Mouse (Mus musculus): ENCODE results near the gene Il10rb. TPM values are rescaled to one million over a fixed set of nuclear protein-coding genes. Genes with fewer than 3 reads are reported as not detected.

Il10rb gene
- polyA plus RNA-seq, 1 experiment from 2014 or later: 6.9 TPM

DNA sequence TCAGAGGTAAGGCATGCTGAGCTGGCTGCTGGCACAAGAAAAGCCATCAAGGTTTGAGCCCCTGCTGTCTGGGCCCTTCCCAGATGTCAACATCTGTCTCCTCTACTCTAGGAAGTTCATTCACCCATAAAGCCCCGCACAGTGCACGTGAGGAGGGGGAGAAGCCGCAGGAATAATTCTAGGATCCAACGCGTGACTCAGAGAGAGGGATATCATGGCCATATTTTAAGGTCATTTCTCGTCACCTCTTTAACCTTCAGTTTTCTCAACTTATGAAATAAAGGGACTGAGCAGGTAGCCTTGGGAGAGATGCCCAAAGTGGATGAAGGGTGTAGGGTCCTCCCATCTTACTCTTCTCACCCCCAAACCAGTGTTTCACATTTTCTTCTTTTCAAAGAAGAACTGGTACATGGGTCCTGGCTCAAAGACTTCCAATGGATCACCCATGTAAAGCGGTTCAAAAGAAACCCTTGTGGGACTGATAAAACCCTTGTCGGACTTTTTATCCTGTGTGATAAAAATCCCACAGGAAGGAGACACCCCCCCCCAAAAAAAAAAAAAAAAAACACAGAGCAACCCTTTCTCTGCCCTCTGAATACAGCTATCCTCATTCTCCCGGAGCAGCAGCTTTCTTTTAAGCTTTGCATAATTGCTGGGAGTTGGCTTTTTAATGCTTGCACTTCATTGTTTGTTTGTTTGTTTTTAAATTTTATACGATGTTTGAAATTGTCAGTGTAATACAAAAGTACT, 961 bp upstream of the Il10rb start:
- H3K27ac ChIP-seq (replicated peaks): no peak overlapping the region
- peaks cover 18% of the 10 kb centered on the region for H3K36me3 ChIP-seq
- H3K4me1 ChIP-seq: peaks cover 21% of the 10 kb centered on the region
- no peak for DNase-seq (ENCODE audit: low spot score)
- peaks cover 21% of the 10 kb centered on the region; the same call in 1 of the 2 replicates for H3K27me3 ChIP-seq (ENCODE audit: low read depth, poor library complexity, severe bottlenecking)
- 76% methylated on average over 10 of the region's 10 CpGs for WGBS
- H3K4me3 ChIP-seq: no peak overlapping the region
- no peaks in the 10 kb centered on the region for H3K9me3 ChIP-seq (replicated peaks)

DNA sequence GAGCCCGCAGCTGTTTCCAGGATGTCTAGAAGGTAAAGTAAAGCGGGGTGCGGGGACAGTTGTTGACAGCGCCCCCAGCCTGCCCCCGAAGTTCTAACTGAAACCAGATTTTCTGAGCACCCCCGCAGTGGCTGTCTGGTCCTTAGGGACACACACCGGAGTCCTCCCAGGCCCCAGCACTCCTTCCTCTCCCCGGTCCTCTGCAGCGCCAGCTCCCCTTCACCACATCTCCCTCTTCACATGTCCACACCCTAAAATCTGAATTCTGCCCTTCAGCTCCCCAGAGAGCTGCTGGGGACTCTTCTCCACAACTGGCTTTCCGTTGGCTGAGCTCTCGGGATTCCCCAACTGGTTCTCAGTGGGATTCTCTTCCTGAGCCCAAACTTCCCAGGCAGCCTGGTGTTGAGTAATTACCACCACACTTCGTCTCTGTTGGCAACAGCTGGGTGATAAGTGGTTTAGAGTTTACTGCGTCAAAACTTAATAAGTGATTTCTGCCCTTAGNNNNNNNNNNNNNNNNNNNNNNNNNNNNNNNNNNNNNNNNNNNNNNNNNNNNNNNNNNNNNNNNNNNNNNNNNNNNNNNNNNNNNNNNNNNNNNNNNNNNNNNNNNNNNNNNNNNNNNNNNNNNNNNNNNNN, 739 bp downstream of the Il10rb start:
- H3K4me3 ChIP-seq: peak overlapping the region; percentile 82
- WGBS: 4% methylated on average over 13 of the region's 13 CpGs
- H3K4me1 ChIP-seq: peaks cover 21% of the 10 kb centered on the region
- DNase-seq (ENCODE audit: low spot score): peak; percentile 28
- peaks cover 18% of the 10 kb centered on the region for H3K36me3 ChIP-seq
- H3K9me3 ChIP-seq (replicated peaks): no peaks in the 10 kb centered on the region
- H3K27ac ChIP-seq (replicated peaks): peak overlapping the region; percentile 86
- H3K27me3 ChIP-seq (ENCODE audit: low read depth, poor library complexity, severe bottlenecking): peaks cover 21% of the 10 kb centered on the region; the same call in 1 of the 2 replicates

DNA sequence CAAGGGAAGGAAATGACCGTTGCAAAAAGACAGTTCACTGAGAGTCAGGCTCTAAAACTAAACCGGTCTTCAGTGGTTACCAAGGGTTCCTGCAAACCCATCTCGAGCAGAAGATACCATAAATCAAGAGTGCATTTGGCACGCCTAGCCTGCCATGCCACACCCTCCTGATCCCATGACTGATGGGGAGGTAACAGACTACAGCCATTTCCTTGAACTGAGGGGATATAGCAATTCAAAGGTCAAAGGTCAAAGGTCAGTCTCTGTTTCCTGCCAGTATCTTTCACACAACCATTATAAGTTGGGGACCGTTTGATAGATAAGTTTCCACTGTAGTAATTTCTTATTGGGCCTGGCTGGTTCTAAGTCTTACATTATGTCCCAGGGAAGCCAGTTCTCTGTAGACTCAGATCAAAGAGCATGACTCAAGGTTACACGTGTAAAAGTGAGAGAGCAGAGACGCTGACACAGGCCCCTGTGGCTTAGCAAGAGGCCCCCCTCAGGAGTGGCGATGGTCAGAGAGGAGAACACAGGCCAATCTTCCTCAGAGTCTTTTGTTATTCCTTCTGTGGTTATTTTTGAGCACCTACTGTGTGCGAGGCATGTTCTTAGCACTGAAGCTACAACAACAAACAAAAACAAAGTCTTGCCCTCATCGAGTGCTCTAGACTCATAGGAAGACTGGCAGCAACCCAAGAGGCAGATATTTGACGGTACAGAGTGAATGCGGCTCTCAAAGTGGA, 7.3 kb downstream of the Il10rb start:
- Histone ChIP-seq H3K4me3 (no peak overlapping the region), H3K27me3 (ENCODE audit: low read depth, poor library complexity, severe bottlenecking) (no peaks in the 10 kb centered on the region), H3K9me3 (replicated peaks) (no peaks in the 10 kb centered on the region), H3K27ac (replicated peaks) (no peak overlapping the region), H3K4me1 (no peaks in the 10 kb centered on the region), H3K36me3 (no peaks in the 10 kb centered on the region)
- no peak for DNase-seq (ENCODE audit: low spot score)
- WGBS: 82% methylated on average over 12 of the region's 12 CpGs

DNA sequence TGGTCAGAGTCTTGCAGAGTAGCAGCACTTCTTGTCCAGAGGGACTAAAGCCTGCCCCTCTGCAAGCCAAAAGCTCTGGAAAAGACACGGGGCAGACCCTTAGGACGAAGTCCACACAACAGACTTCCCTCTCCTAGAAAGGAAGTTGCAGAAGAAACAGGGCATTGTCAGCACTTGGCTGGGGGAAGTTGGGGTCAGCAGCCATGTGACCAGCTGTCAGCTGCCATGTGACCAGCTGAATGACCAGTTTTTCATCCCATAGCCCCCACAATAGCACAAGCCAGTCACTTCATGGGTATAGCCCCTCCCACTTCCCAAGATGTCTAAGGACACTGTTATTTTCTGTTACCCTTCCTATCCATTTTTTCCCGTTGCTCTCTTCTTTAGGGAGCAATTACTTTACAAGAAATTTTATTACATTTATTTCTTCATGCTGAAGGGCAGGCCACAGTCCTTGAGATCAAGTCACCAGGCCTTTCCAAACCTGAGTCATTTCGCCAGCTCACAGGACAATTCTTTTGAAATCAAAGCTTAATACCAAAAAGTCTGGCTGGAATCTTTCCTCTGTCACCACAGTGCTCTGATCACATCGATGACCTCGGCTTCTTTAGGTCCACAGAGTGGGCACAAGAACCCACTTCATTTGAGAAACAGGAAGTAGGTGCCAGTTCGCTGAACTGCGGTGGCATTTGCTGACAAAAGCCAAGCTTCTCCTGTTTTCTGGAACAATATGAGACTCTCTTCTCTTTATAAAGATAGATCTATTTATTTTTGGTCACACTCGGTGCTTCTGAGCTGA, 9.6 kb downstream of the Il10rb start:
- Histone ChIP-seq H3K36me3 (no peaks in the 10 kb centered on the region), H3K27me3 (ENCODE audit: low read depth, poor library complexity, severe bottlenecking) (no peaks in the 10 kb centered on the region), H3K4me1 (no peaks in the 10 kb centered on the region), H3K9me3 (replicated peaks) (no peaks in the 10 kb centered on the region), H3K27ac (replicated peaks) (no peak overlapping the region), H3K4me3 (no peak overlapping the region)
- WGBS: 90% methylated on average over 9 of the region's 9 CpGs
- DNase-seq (ENCODE audit: low spot score): no peak

DNA sequence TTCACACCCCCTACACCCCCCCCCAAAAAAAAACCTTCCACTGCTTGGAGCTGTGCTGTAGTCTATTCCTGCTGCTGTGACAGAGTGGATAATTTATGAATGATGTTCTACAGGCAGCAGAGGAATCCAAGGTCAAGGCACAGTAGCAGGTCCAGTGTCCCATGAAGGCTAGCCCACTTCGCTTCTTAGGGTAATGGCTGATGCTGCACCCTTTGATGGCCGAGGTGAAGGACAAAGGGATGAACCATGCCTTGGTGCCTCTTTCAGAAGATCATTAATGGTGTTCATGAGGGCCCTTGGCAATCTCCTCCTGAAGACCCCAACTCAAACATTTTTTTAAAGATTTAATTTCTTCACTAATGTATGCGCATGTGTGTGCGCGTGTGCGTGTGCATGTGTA, 10.4 kb downstream of the Il10rb start:
- no peak for DNase-seq (ENCODE audit: low spot score)
- Histone ChIP-seq H3K9me3 (replicated peaks) (no peaks in the 10 kb centered on the region), H3K27ac (replicated peaks) (no peak overlapping the region), H3K27me3 (ENCODE audit: low read depth, poor library complexity, severe bottlenecking) (no peaks in the 10 kb centered on the region), H3K4me1 (no peaks in the 10 kb centered on the region), H3K36me3 (no peaks in the 10 kb centered on the region), H3K4me3 (no peak overlapping the region)
- 97% methylated on average over 6 of the region's 6 CpGs for WGBS

DNA sequence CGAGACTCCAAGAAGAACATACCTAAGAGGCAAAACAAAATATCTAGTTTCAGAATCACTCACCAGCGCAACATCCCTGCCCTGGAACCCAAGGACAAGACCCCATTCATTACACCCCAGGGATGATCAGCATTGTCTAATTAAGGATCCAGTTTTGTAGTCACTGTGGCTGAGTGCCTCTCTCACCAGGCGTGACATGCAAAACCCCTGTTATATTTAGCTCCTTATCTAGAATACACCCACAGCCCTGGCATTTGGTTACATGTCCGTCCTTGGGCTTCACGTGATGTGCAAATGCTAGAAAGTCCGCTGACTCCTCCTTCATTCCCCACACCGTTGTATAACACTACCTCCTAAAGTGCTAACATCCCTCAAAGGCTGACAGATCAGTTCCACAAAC, 11.0 kb downstream of the Il10rb start:
- H3K4me3 ChIP-seq: no peak overlapping the region
- no peak for DNase-seq (ENCODE audit: low spot score)
- no peaks in the 10 kb centered on the region for H3K4me1 ChIP-seq
- H3K27ac ChIP-seq (replicated peaks): no peak overlapping the region
- no peaks in the 10 kb centered on the region for H3K9me3 ChIP-seq (replicated peaks)
- no peaks in the 10 kb centered on the region for H3K36me3 ChIP-seq
- 86% methylated on average over 7 of the region's 7 CpGs for WGBS
- H3K27me3 ChIP-seq (ENCODE audit: low read depth, poor library complexity, severe bottlenecking): no peaks in the 10 kb centered on the region

DNA sequence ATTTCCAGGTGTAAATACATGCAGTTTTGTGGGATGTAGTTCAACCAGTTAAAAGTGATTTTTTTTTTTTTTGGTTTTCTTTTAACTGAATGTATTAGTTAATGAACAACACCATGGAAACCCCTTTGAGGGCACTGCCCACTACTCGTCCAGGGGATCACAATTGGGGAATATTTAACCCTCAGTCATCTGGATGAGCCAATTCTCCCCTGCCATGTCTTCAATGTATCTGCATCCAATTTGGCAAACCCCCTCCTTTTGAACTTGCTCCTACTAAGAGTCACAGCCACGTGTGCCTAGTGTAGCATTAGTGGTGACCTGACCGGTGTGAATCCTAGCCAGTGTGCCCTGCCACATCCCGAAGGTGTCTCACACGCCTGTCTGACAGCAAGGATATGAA, 12.6 kb downstream of the Il10rb start:
- no peak for DNase-seq (ENCODE audit: low spot score)
- Histone ChIP-seq H3K27ac (replicated peaks) (no peak overlapping the region), H3K4me3 (no peak overlapping the region), H3K9me3 (replicated peaks) (no peaks in the 10 kb centered on the region), H3K27me3 (ENCODE audit: low read depth, poor library complexity, severe bottlenecking) (no peaks in the 10 kb centered on the region), H3K36me3 (no peaks in the 10 kb centered on the region), H3K4me1 (no peaks in the 10 kb centered on the region)
- WGBS: 71% methylated on average over 5 of the region's 5 CpGs

DNA sequence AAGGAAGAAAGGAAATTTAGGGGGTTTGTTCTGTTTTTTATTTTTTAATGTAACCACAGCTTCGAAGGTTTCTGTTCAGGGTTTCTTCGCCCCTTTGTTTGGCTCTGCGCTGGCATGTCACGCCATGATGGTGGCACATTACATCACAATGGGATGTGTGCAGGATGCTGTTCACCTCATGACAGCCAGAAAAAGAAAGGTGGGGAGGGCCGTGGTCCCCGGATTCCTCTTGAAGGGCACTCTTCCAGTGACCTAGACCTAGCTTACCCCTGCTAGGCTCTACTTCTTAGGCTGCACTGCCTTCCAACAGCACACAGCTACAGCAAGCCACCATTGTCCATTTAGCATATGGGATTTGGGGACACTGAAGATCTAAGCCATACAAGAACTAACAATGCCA, 19.9 kb downstream of the Il10rb start:
- H3K27ac ChIP-seq (replicated peaks): no peak overlapping the region
- 95% methylated on average over 6 of the region's 6 CpGs for WGBS

DNA sequence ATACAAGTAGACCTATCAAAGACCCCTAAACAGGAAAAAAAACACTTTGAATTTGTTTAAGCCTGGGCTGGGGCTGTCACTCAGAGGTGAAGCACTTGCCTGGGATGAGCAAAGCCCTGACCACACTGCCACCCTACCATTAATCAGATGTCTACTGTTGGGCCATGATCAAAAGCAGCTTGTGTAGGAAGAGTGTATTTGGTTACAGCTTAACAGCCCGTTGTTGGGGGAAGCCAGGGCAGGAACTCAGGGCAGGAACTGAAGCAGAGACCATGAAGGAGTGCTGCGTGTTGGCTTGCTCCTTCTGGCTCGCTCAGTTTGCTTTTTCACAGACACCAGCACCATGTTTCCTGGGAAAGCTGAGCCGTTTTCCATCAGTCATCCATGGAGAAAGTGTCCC, 20.6 kb downstream of the Il10rb start:
- Histone ChIP-seq H3K4me3 (no peak overlapping the region), H3K27me3 (ENCODE audit: low read depth, poor library complexity, severe bottlenecking) (no peaks in the 10 kb centered on the region), H3K9me3 (replicated peaks) (no peaks in the 10 kb centered on the region), H3K4me1 (no peaks in the 10 kb centered on the region), H3K36me3 (0 out of 2 replicates have a peak, but pooled peaks cover 3% of the 10 kb centered on the region), H3K27ac (replicated peaks) (no peak overlapping the region)
- WGBS: 85% methylated on average over 4 of the region's 4 CpGs
- no peak for DNase-seq (ENCODE audit: low spot score)

More for the DNA sequence above, 19.9 kb downstream of the Il10rb start:
- DNase-seq (ENCODE audit: low spot score): no peak
- Histone ChIP-seq H3K4me1 (no peaks in the 10 kb centered on the region), H3K36me3 (0 out of 2 replicates have a peak, but pooled peaks cover 3% of the 10 kb centered on the region), H3K4me3 (no peak overlapping the region), H3K9me3 (replicated peaks) (no peaks in the 10 kb centered on the region), H3K27me3 (ENCODE audit: low read depth, poor library complexity, severe bottlenecking) (no peaks in the 10 kb centered on the region)

DNA sequence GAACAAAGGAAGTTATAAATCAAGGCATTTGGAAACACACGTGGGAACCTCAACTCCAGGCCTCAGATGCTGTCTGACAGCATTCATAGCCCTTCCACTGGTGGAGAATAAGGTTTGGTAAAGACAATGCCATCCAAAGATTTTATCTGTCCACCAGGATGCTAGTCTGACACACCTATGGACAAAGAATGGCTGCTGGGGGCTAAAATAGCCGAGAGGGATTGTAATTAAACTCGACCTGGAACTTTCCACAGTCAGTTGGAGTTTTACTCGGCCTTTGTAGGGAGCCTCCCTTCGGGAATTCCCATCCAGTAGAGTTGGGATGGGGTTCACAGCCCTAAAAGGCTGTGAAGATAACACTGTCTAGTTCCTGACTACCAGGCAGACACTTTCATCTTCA, 21.5 kb downstream of the Il10rb start:
- 0 out of 2 replicates have a peak, but pooled peaks cover 3% of the 10 kb centered on the region for H3K36me3 ChIP-seq

DNA sequence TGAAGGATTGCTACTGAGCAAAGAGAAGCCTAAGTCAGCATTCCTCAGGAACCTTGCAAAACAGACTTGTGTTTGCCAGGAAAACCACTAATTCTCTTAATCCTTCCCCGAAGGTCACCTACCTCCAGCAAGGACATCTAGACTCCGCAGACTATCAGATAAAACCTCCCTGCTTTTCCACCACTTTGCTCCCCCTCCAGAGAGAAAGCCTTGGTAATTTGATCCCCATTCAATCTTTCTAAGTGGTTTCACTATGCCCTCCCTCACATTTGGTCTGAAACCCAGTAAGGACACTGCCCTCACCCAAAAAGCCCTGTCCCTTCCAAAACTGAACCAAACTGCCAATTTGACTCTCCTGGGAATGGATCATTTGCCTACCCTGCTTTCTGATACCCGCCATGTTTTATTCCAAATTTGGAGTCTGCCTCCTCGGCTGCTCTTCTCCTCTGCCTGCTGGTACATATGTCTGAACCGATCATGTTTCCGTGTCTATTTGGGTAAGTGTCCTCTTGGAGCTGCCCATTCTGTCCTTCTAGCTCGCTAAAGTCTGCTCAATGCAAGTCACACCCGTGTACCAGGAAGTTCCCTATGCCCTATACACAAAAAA, 22.4 kb downstream of the Il10rb start:
- no peaks in the 10 kb centered on the region for H3K27me3 ChIP-seq (ENCODE audit: low read depth, poor library complexity, severe bottlenecking)
- H3K27ac ChIP-seq (replicated peaks): no peak overlapping the region
- peaks cover 9% of the 10 kb centered on the region for H3K4me1 ChIP-seq
- 78% methylated on average over 8 of the region's 8 CpGs for WGBS
- no peak for DNase-seq (ENCODE audit: low spot score)
- H3K9me3 ChIP-seq (replicated peaks): no peaks in the 10 kb centered on the region
- H3K36me3 ChIP-seq: 0 out of 2 replicates have a peak, but pooled peaks cover 3% of the 10 kb centered on the region
- no peak overlapping the region for H3K4me3 ChIP-seq

More for the DNA sequence above, 21.5 kb downstream of the Il10rb start:
- DNase-seq (ENCODE audit: low spot score): no peak
- H3K4me3 ChIP-seq: no peak overlapping the region
- WGBS: 76% methylated on average over 5 of the region's 5 CpGs
- H3K4me1 ChIP-seq: peaks cover under 1% of the 10 kb centered on the region; the same call in 1 of the 2 replicates
- no peaks in the 10 kb centered on the region for H3K9me3 ChIP-seq (replicated peaks)
- no peaks in the 10 kb centered on the region for H3K27me3 ChIP-seq (ENCODE audit: low read depth, poor library complexity, severe bottlenecking)
- H3K27ac ChIP-seq (replicated peaks): no peak overlapping the region

All from midbrain, embryonic 10.5 days (tissue).